Comparison of ENCODE assay signal across 8 mouse cellular contexts in genomic region chr2:25266720-25267119, GRCm38 (mm10). TPM values are rescaled to one million over a fixed set of nuclear protein-coding genes. Genes with fewer than 3 reads are reported as not detected.
DNase-seq lines count a peak whose midpoint lies in the region; ATAC-seq and TF ChIP-seq lines count a peak whose summit lies in the region.

No protein-coding gene starts in this region.

- ATAC-seq in kidney, embryonic 16.5 days (ENCODE audit: low FRiP score, low TSS enrichment): no peak
- ATAC-seq in midbrain, embryonic 14.5 days (ENCODE audit: low FRiP score, low TSS enrichment): no peak

- peaks cover 36% of the 10 kb centered on the region for H3K36me3 ChIP-seq in heart, embryonic 10.5 days
- H3K36me3 ChIP-seq in kidney, embryonic 16.5 days (ENCODE audit: insufficient read depth, low read length): peaks cover 22% of the 10 kb centered on the region
- H3K36me3 ChIP-seq in midbrain, embryonic 14.5 days (ENCODE audit: control insufficient read depth, insufficient read depth, low read length): peaks cover 27% of the 10 kb centered on the region

- TF ChIP-seq CTCF in layer of hippocampus, adult 2 months (conservative IDR thresholded peaks at IDR 0.05): no peak

- peak overlapping the region; percentile 34 for H3K4me3 ChIP-seq in layer of hippocampus, adult 2 months
- no peak overlapping the region for H3K4me3 ChIP-seq in heart, embryonic 10.5 days
- no peak overlapping the region for H3K4me3 ChIP-seq in kidney, embryonic 16.5 days (ENCODE audit: low read length)
- H3K4me3 ChIP-seq in midbrain, embryonic 14.5 days (replicated peaks; ENCODE audit: low read depth, low read length): no peak overlapping the region

- peak overlapping the region; percentile 88 for H3K27ac ChIP-seq in layer of hippocampus, adult 2 months
- peak overlapping the region; percentile 31; the same call in 1 of the 2 replicates for H3K27ac ChIP-seq in heart, embryonic 10.5 days
- no peak overlapping the region for H3K27ac ChIP-seq in kidney, embryonic 16.5 days (ENCODE audit: low read length)
- H3K27ac ChIP-seq in midbrain, embryonic 14.5 days (replicated peaks; ENCODE audit: low read depth, low read length): 0 out of 2 replicates have a peak overlapping the region, but pooled peaks have one; percentile 52

- peak; percentile 52 to 62 for DNase-seq in layer of hippocampus, adult 2 months (ENCODE audit: low spot score in 2 of 2)
- DNase-seq in layer of hippocampus, postnatal 10 days (ENCODE audit: low spot score in 2 of 2): no peak
- peak; percentile 88 for DNase-seq in cerebellum, adult 11-12 months
- no peak for DNase-seq in heart, embryonic 10.5 days (ENCODE audit: low spot score)
- peak; percentile 35 for DNase-seq in midbrain, embryonic 14.5 days
- DNase-seq in testis, postnatal 14 days (ENCODE audit: low spot score): no peak
- DNase-seq in gastrocnemius, postnatal 10 days: no peak

- H3K9me3 ChIP-seq in heart, embryonic 10.5 days: no peaks in the 10 kb centered on the region
- no peaks in the 10 kb centered on the region for H3K9me3 ChIP-seq in kidney, embryonic 16.5 days (ENCODE audit: low read length)
- H3K9me3 ChIP-seq in midbrain, embryonic 14.5 days (ENCODE audit: control insufficient read depth, low read length): no peaks in the 10 kb centered on the region

- WGBS in heart, embryonic 10.5 days: 42% methylated on average over 2 of the region's 2 CpGs
- WGBS in kidney, embryonic 16.5 days: 30% methylated on average over 2 of the region's 2 CpGs
- WGBS in midbrain, embryonic 14.5 days: 50% methylated on average over 2 of the region's 2 CpGs

- H3K27me3 ChIP-seq in heart, embryonic 10.5 days (ENCODE audit: insufficient read depth, poor library complexity, severe bottlenecking): peaks cover 25% of the 10 kb centered on the region
- H3K27me3 ChIP-seq in kidney, embryonic 16.5 days (ENCODE audit: insufficient read depth, low read length): no peaks in the 10 kb centered on the region
- peaks cover 9% of the 10 kb centered on the region for H3K27me3 ChIP-seq in midbrain, embryonic 14.5 days (ENCODE audit: control insufficient read depth, insufficient read depth, low read length)

- 0 out of 2 replicates have a peak overlapping the region, but pooled peaks have one; percentile 33 for H3K9ac ChIP-seq in kidney, embryonic 16.5 days (replicated peaks; ENCODE audit: low read length)
- H3K9ac ChIP-seq in midbrain, embryonic 14.5 days (replicated peaks; ENCODE audit: low read length): peak overlapping the region; percentile 16; the same call in 1 of the 2 replicates

- peaks cover 48% of the 10 kb centered on the region for H3K4me1 ChIP-seq in heart, embryonic 10.5 days
- peaks cover 42% of the 10 kb centered on the region for H3K4me1 ChIP-seq in kidney, embryonic 16.5 days (ENCODE audit: insufficient read depth, low read length)
- H3K4me1 ChIP-seq in midbrain, embryonic 14.5 days (ENCODE audit: control insufficient read depth, insufficient read depth, low read length): peaks cover 59% of the 10 kb centered on the region

- H3K4me2 ChIP-seq in kidney, embryonic 16.5 days (replicated peaks; ENCODE audit: low read depth, low read length): peak overlapping the region; percentile 24
- peak overlapping the region; percentile 100 for H3K4me2 ChIP-seq in midbrain, embryonic 14.5 days (ENCODE audit: low read length)

RNA-seq across cellular contexts. Expression of gene Tprn, which starts 4.3 kb away (rescaled TPM):
- total RNA-seq in layer of hippocampus, adult 2 months (2021): 10 to 100 TPM; 21.5 to 23.8 TPM
- 10 to 100 TPM; 13.9 to 14.0 TPM for total RNA-seq in layer of hippocampus, postnatal 10 days (2021)
- polyA plus RNA-seq in heart, embryonic 10.5 days (2016; fragmentation: Nextera tagmentation; extraction: Ambion mirVana): 5.1 and 6.4 TPM in 2 replicates
- polyA plus RNA-seq in kidney, embryonic 16.5 days (2015; fragmentation: Nextera tagmentation; extraction: Ambion mirVana): 12.0 and 12.1 TPM in 2 replicates
- polyA plus RNA-seq in midbrain, embryonic 14.5 days (2014; fragmentation: Nextera tagmentation; extraction: Ambion mirVana): 13.1 and 13.3 TPM in 2 replicates
- 1 to 10 TPM; 4.7 to 6.8 TPM for total RNA-seq in gastrocnemius, postnatal 10 days (2021)

RNA-seq across cellular contexts. Expression of gene Ssna1, which starts 5.5 kb away (rescaled TPM):
- 10 to 100 TPM; 64.5 to 69.3 TPM for total RNA-seq in layer of hippocampus, adult 2 months (2021)
- total RNA-seq in layer of hippocampus, postnatal 10 days (2021): 10 to 100 TPM; 77.2 to 83.4 TPM
- polyA plus RNA-seq in heart, embryonic 10.5 days (2016; fragmentation: Nextera tagmentation; extraction: Ambion mirVana): 164 and 199 TPM in 2 replicates
- 209 and 211 TPM in 2 replicates for polyA plus RNA-seq in kidney, embryonic 16.5 days (2015; fragmentation: Nextera tagmentation; extraction: Ambion mirVana)
- polyA plus RNA-seq in midbrain, embryonic 14.5 days (2014; fragmentation: Nextera tagmentation; extraction: Ambion mirVana): 196 TPM in 2 replicates
- total RNA-seq in gastrocnemius, postnatal 10 days (2021): 10 to 100 TPM; 39.5 to 40.3 TPM

RNA-seq across cellular contexts. Expression of gene Anapc2, which starts 5.6 kb away (rescaled TPM):
- 10 to 100 TPM; 84.6 to 84.7 TPM for total RNA-seq in layer of hippocampus, adult 2 months (2021)
- total RNA-seq in layer of hippocampus, postnatal 10 days (2021): 10 to 100 TPM; 82.8 to 85.3 TPM
- polyA plus RNA-seq in heart, embryonic 10.5 days (2016; fragmentation: Nextera tagmentation; extraction: Ambion mirVana): 101 and 113 TPM in 2 replicates
- 146 and 152 TPM in 2 replicates for polyA plus RNA-seq in kidney, embryonic 16.5 days (2015; fragmentation: Nextera tagmentation; extraction: Ambion mirVana)
- 112 and 117 TPM in 2 replicates for polyA plus RNA-seq in midbrain, embryonic 14.5 days (2014; fragmentation: Nextera tagmentation; extraction: Ambion mirVana)
- total RNA-seq in gastrocnemius, postnatal 10 days (2021): 10 to 100 TPM; 35.2 to 52.2 TPM

RNA-seq across cellular contexts. Expression of gene Tmem203, which starts 11.5 kb away (rescaled TPM):
- 10 to 100 TPM; 35.1 to 35.8 TPM for total RNA-seq in layer of hippocampus, adult 2 months (2021)
- total RNA-seq in layer of hippocampus, postnatal 10 days (2021): 10 to 100 TPM; 35.6 to 39.1 TPM
- 17.1 and 19.0 TPM in 2 replicates for polyA plus RNA-seq in heart, embryonic 10.5 days (2016; fragmentation: Nextera tagmentation; extraction: Ambion mirVana)
- 24.8 and 25.6 TPM in 2 replicates for polyA plus RNA-seq in kidney, embryonic 16.5 days (2015; fragmentation: Nextera tagmentation; extraction: Ambion mirVana)
- polyA plus RNA-seq in midbrain, embryonic 14.5 days (2014; fragmentation: Nextera tagmentation; extraction: Ambion mirVana): 11.3 and 12.9 TPM in 2 replicates
- total RNA-seq in gastrocnemius, postnatal 10 days (2021): 10 to 100 TPM; 14.9 to 16.0 TPM

RNA-seq across cellular contexts. Expression of gene AL732309.1, which starts 20.1 kb away (rescaled TPM):
- 1 to 10 TPM; 2.2 to 2.4 TPM for total RNA-seq in layer of hippocampus, adult 2 months (2021)
- 1 to 10 TPM in 1 of 2 experiments, under 1 TPM in 1; 0.45 to 4.0 TPM for total RNA-seq in layer of hippocampus, postnatal 10 days (2021)
- 4.0 and 6.0 TPM in 2 replicates for polyA plus RNA-seq in heart, embryonic 10.5 days (2016; fragmentation: Nextera tagmentation; extraction: Ambion mirVana)
- 6.1 and 7.0 TPM in 2 replicates for polyA plus RNA-seq in kidney, embryonic 16.5 days (2015; fragmentation: Nextera tagmentation; extraction: Ambion mirVana)
- 3.7 and 5.1 TPM in 2 replicates for polyA plus RNA-seq in midbrain, embryonic 14.5 days (2014; fragmentation: Nextera tagmentation; extraction: Ambion mirVana)
- 1 to 10 TPM; 1.3 to 1.4 TPM for total RNA-seq in gastrocnemius, postnatal 10 days (2021)

Comparison
In these comparisons a context has a peak if more than half of its experiments do, and no peak if none do; other contexts are left out.
1. DNase-seq: peak in layer of hippocampus, adult 2 months (2 of 2), cerebellum, adult 11-12 months (single experiment) and midbrain, embryonic 14.5 days (single experiment); none in layer of hippocampus, postnatal 10 days (0 of 2), heart, embryonic 10.5 days (single experiment), testis, postnatal 14 days (single experiment) and gastrocnemius, postnatal 10 days (single experiment).